Mouse (Mus musculus): ENCODE results near the gene Mcf2. TPM values are rescaled to one million over a fixed set of nuclear protein-coding genes. Genes with fewer than 3 reads are reported as not detected.

Mcf2 gene
- polyA plus RNA-seq, 1 experiment from 2014 or later, result 0.31 TPM

GRCm38 (mm10) chrX:60075359-60075758, 103.5 kb downstream of the Mcf2 start:
- Histone ChIP-seq H3K27ac (replicated peaks; ENCODE audit: low read depth, low read length) (no peak overlapping the region), H3K4me3 (ENCODE audit: low read depth, low read length) (no peak overlapping the region), H3K27me3 (replicated peaks; ENCODE audit: control insufficient read depth, insufficient read depth, low read length) (no peaks in the 10 kb centered on the region), H3K36me3 (ENCODE audit: control insufficient read depth, insufficient read depth, low read length) (no peaks in the 10 kb centered on the region), H3K4me2 (ENCODE audit: low read depth, low read length) (no peak overlapping the region), H3K9me3 (ENCODE audit: control insufficient read depth, low read length) (no peaks in the 10 kb centered on the region), H3K4me1 (ENCODE audit: control insufficient read depth, insufficient read depth, low read length) (no peaks in the 10 kb centered on the region), H3K9ac (ENCODE audit: low read depth, low read length) (no peak overlapping the region)
- ATAC-seq (ENCODE audit: low read depth), result no peak
- 76% methylated on average over 1 of the region's 1 CpGs for WGBS
- no peak for DNase-seq (ENCODE audit: low spot score)

- Histone ChIP-seq H3K27me3 (replicated peaks; ENCODE audit: control insufficient read depth, insufficient read depth, low read length) (no peaks in the 10 kb centered on the region), H3K9ac (ENCODE audit: low read depth, low read length) (no peak overlapping the region), H3K36me3 (ENCODE audit: control insufficient read depth, insufficient read depth, low read length) (no peaks in the 10 kb centered on the region), H3K4me1 (ENCODE audit: control insufficient read depth, insufficient read depth, low read length) (no peaks in the 10 kb centered on the region), H3K4me2 (ENCODE audit: low read depth, low read length) (no peak overlapping the region), H3K27ac (replicated peaks; ENCODE audit: low read depth, low read length) (no peak overlapping the region), H3K9me3 (ENCODE audit: control insufficient read depth, low read length) (no peaks in the 10 kb centered on the region), H3K4me3 (ENCODE audit: low read depth, low read length) (no peak overlapping the region)
- 86% methylated on average over 9 of the region's 9 CpGs for WGBS
- DNase-seq (ENCODE audit: low spot score) (no peak), ATAC-seq (ENCODE audit: low read depth) (no peak)
Observed at GRCm38 (mm10) chrX:60055185-60055584, 123.7 kb downstream of the Mcf2 start.

DNA sequence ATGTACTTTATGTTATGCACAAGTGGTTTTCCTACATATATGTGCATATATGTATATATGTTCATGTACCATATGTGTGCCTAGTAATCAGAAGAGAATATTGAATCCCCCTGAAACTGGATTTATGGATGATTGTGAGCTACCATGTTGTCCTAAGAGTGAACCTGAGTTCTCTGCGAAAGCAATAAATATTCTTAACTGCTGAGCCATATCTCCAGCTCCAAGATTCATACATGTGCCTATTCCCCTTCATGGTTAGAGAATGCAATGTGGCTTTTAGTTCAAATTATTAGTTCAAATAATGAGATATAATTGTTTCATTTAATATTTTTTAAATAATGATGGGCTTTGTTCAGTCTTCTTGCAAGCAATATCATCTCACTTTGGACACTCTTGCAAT, 124.1 kb downstream of the Mcf2 start:
- H3K4me1 ChIP-seq (ENCODE audit: control insufficient read depth, insufficient read depth, low read length), result no peaks in the 10 kb centered on the region
- no peak overlapping the region for H3K4me3 ChIP-seq (ENCODE audit: low read depth, low read length)
- H3K9ac ChIP-seq (ENCODE audit: low read depth, low read length), result no peak overlapping the region
- no peaks in the 10 kb centered on the region for H3K36me3 ChIP-seq (ENCODE audit: control insufficient read depth, insufficient read depth, low read length)
- H3K27ac ChIP-seq (replicated peaks; ENCODE audit: low read depth, low read length), result no peak overlapping the region
- no peak overlapping the region for H3K4me2 ChIP-seq (ENCODE audit: low read depth, low read length)
- no peak for ATAC-seq (ENCODE audit: low read depth)
- DNase-seq (ENCODE audit: low spot score), result no peak
- 100% methylated on average over 1 of the region's 1 CpGs for WGBS
- H3K27me3 ChIP-seq (replicated peaks; ENCODE audit: control insufficient read depth, insufficient read depth, low read length), result no peaks in the 10 kb centered on the region
- H3K9me3 ChIP-seq (ENCODE audit: control insufficient read depth, low read length), result no peaks in the 10 kb centered on the region

GRCm38 (mm10) chrX:60026654-60027053, 152.2 kb downstream of the Mcf2 start:
- H3K36me3 ChIP-seq (ENCODE audit: control insufficient read depth, insufficient read depth, low read length), result no peaks in the 10 kb centered on the region
- H3K9me3 ChIP-seq (ENCODE audit: control insufficient read depth, low read length), result no peaks in the 10 kb centered on the region
- H3K4me2 ChIP-seq (ENCODE audit: low read depth, low read length), result no peak overlapping the region
- no peak overlapping the region for H3K4me3 ChIP-seq (ENCODE audit: low read depth, low read length)
- no peaks in the 10 kb centered on the region for H3K4me1 ChIP-seq (ENCODE audit: control insufficient read depth, insufficient read depth, low read length)
- no peak overlapping the region for H3K27ac ChIP-seq (replicated peaks; ENCODE audit: low read depth, low read length)
- no peaks in the 10 kb centered on the region for H3K27me3 ChIP-seq (replicated peaks; ENCODE audit: control insufficient read depth, insufficient read depth, low read length)
- no peak for ATAC-seq (ENCODE audit: low read depth)
- peak; percentile 45 for DNase-seq (ENCODE audit: low spot score)
- H3K9ac ChIP-seq (ENCODE audit: low read depth, low read length), result no peak overlapping the region
- 9% methylated on average over 3 of the region's 3 CpGs for WGBS

- H3K36me3 ChIP-seq (ENCODE audit: control insufficient read depth, insufficient read depth, low read length), result no peaks in the 10 kb centered on the region
- no peak overlapping the region for H3K9ac ChIP-seq (ENCODE audit: low read depth, low read length)
- H3K4me2 ChIP-seq (ENCODE audit: low read depth, low read length), result no peak overlapping the region
- H3K9me3 ChIP-seq (ENCODE audit: control insufficient read depth, low read length), result no peaks in the 10 kb centered on the region
- H3K4me1 ChIP-seq (ENCODE audit: control insufficient read depth, insufficient read depth, low read length), result no peaks in the 10 kb centered on the region
- ATAC-seq (ENCODE audit: low read depth) (no peak), DNase-seq (ENCODE audit: low spot score) (no peak)
- no peak overlapping the region for H3K4me3 ChIP-seq (ENCODE audit: low read depth, low read length)
- no peak overlapping the region for H3K27ac ChIP-seq (replicated peaks; ENCODE audit: low read depth, low read length)
- no peaks in the 10 kb centered on the region for H3K27me3 ChIP-seq (replicated peaks; ENCODE audit: control insufficient read depth, insufficient read depth, low read length)
- WGBS, result 69% methylated on average over 2 of the region's 2 CpGs
Observed at GRCm38 (mm10) chrX:60021595-60021994, 157.3 kb downstream of the Mcf2 start.

GRCm38 (mm10) chrX:60021007-60021406, 157.9 kb downstream of the Mcf2 start:
- DNase-seq (ENCODE audit: low spot score) (no peak), ATAC-seq (ENCODE audit: low read depth) (no peak)
- Histone ChIP-seq H3K9me3 (ENCODE audit: control insufficient read depth, low read length) (no peaks in the 10 kb centered on the region), H3K4me1 (ENCODE audit: control insufficient read depth, insufficient read depth, low read length) (no peaks in the 10 kb centered on the region), H3K36me3 (ENCODE audit: control insufficient read depth, insufficient read depth, low read length) (no peaks in the 10 kb centered on the region), H3K4me2 (ENCODE audit: low read depth, low read length) (no peak overlapping the region), H3K9ac (ENCODE audit: low read depth, low read length) (no peak overlapping the region), H3K27ac (replicated peaks; ENCODE audit: low read depth, low read length) (no peak overlapping the region), H3K4me3 (ENCODE audit: low read depth, low read length) (no peak overlapping the region), H3K27me3 (replicated peaks; ENCODE audit: control insufficient read depth, insufficient read depth, low read length) (no peaks in the 10 kb centered on the region)
- 89% methylated on average over 4 of the region's 4 CpGs for WGBS

- Histone ChIP-seq H3K36me3 (ENCODE audit: control insufficient read depth, insufficient read depth, low read length) (no peaks in the 10 kb centered on the region), H3K9ac (ENCODE audit: low read depth, low read length) (no peak overlapping the region), H3K27ac (replicated peaks; ENCODE audit: low read depth, low read length) (no peak overlapping the region), H3K4me2 (ENCODE audit: low read depth, low read length) (no peak overlapping the region), H3K4me1 (ENCODE audit: control insufficient read depth, insufficient read depth, low read length) (no peaks in the 10 kb centered on the region), H3K9me3 (ENCODE audit: control insufficient read depth, low read length) (no peaks in the 10 kb centered on the region), H3K27me3 (replicated peaks; ENCODE audit: control insufficient read depth, insufficient read depth, low read length) (no peaks in the 10 kb centered on the region), H3K4me3 (ENCODE audit: low read depth, low read length) (no peak overlapping the region)
- ATAC-seq (ENCODE audit: low read depth) (no peak), DNase-seq (ENCODE audit: low spot score) (no peak)
- WGBS, result 76% methylated on average over 1 of the region's 1 CpGs
Observed at GRCm38 (mm10) chrX:60014588-60014987, 164.3 kb downstream of the Mcf2 start.

GRCm38 (mm10) chrX:60013084-60013676, 165.7 kb downstream of the Mcf2 start:
- Histone ChIP-seq H3K4me3 (ENCODE audit: low read depth, low read length) (no peak overlapping the region), H3K4me2 (ENCODE audit: low read depth, low read length) (no peak overlapping the region), H3K9me3 (ENCODE audit: control insufficient read depth, low read length) (no peaks in the 10 kb centered on the region), H3K4me1 (ENCODE audit: control insufficient read depth, insufficient read depth, low read length) (no peaks in the 10 kb centered on the region), H3K9ac (ENCODE audit: low read depth, low read length) (no peak overlapping the region), H3K27ac (replicated peaks; ENCODE audit: low read depth, low read length) (no peak overlapping the region), H3K27me3 (replicated peaks; ENCODE audit: control insufficient read depth, insufficient read depth, low read length) (no peaks in the 10 kb centered on the region), H3K36me3 (ENCODE audit: control insufficient read depth, insufficient read depth, low read length) (no peaks in the 10 kb centered on the region)
- peak; percentile 27 for DNase-seq (ENCODE audit: low spot score)
- no peak for ATAC-seq (ENCODE audit: low read depth)

Data from embryonic facial prominence, embryonic 14.5 days (tissue).